Mouse (Mus musculus): Measurements from ENCODE around the gene Mylpf. TPM values are rescaled to one million over a fixed set of nuclear protein-coding genes. Genes with fewer than 3 reads are reported as not detected.
"Not testable (repeated sequence)": the region's sequence is repeated elsewhere in the genome, so short reads cannot be mapped to it uniquely, and the experiment has no call there.

Mylpf gene
- polyA plus RNA-seq, 1 experiment = 5.8 TPM

GRCm38 (mm10) chr7:127231376-127231775 is 22.7 kb downstream of the Mylpf start:
- no peak for DNase-seq (ENCODE audit: low read depth)
- no peak for TF ChIP-seq POLR2A (IDR thresholded peaks at IDR 0.05; ENCODE audit: borderline replicate concordance, extremely low read depth, insufficient read depth, insufficient read length, poor library complexity, severe bottlenecking)
- TF ChIP-seq CTCF (IDR thresholded peaks at IDR 0.05; ENCODE audit: borderline replicate concordance, extremely low read depth, insufficient read depth, insufficient read length) = no peak

GRCm38 (mm10) chr7:127231826-127232621 is 23.3 kb downstream of the Mylpf start:
- TF ChIP-seq CTCF (IDR thresholded peaks at IDR 0.05; ENCODE audit: borderline replicate concordance, extremely low read depth, insufficient read depth, insufficient read length) = no peak
- no peak for TF ChIP-seq POLR2A (IDR thresholded peaks at IDR 0.05; ENCODE audit: borderline replicate concordance, extremely low read depth, insufficient read depth, insufficient read length, poor library complexity, severe bottlenecking)
- peak; percentile 20 for DNase-seq (ENCODE audit: low read depth)

GRCm38 (mm10) chr7:127232622-127233367 is 24.1 kb downstream of the Mylpf start, which contains the start of the genes Zfp553 and Sept1:
Gene Zfp553, plus strand, starts transcription at chr7:127233061.
Gene Sept1, minus strand, starts transcription at chr7:127233130.
- TF ChIP-seq CTCF (IDR thresholded peaks at IDR 0.05; ENCODE audit: borderline replicate concordance, extremely low read depth, insufficient read depth, insufficient read length) (no peak), POLR2A (IDR thresholded peaks at IDR 0.05; ENCODE audit: borderline replicate concordance, extremely low read depth, insufficient read depth, insufficient read length, poor library complexity, severe bottlenecking) (peak; percentile 87)
- DNase-seq (ENCODE audit: low read depth) = peak; percentile 97

GRCm38 (mm10) chr7:127233368-127233749 is 24.7 kb downstream of the Mylpf start:
- TF ChIP-seq POLR2A (IDR thresholded peaks at IDR 0.05; ENCODE audit: borderline replicate concordance, extremely low read depth, insufficient read depth, insufficient read length, poor library complexity, severe bottlenecking) (no peak), CTCF (IDR thresholded peaks at IDR 0.05; ENCODE audit: borderline replicate concordance, extremely low read depth, insufficient read depth, insufficient read length) (no peak)
- peak; percentile 77 for DNase-seq (ENCODE audit: low read depth)

GRCm38 (mm10) chr7:127233765-127234164 is 25.1 kb downstream of the Mylpf start:
- no peak for DNase-seq (ENCODE audit: low read depth)
- TF ChIP-seq POLR2A (IDR thresholded peaks at IDR 0.05; ENCODE audit: borderline replicate concordance, extremely low read depth, insufficient read depth, insufficient read length, poor library complexity, severe bottlenecking) = no peak
- no peak for TF ChIP-seq CTCF (IDR thresholded peaks at IDR 0.05; ENCODE audit: borderline replicate concordance, extremely low read depth, insufficient read depth, insufficient read length)

GRCm38 (mm10) chr7:127234777-127235176 is 26.1 kb downstream of the Mylpf start:
- TF ChIP-seq CTCF (IDR thresholded peaks at IDR 0.05; ENCODE audit: borderline replicate concordance, extremely low read depth, insufficient read depth, insufficient read length) = no peak
- no peak for TF ChIP-seq POLR2A (IDR thresholded peaks at IDR 0.05; ENCODE audit: borderline replicate concordance, extremely low read depth, insufficient read depth, insufficient read length, poor library complexity, severe bottlenecking)
- DNase-seq (ENCODE audit: low read depth) = no peak

GRCm38 (mm10) chr7:127243361-127243867 is 34.7 kb downstream of the Mylpf start:
- TF ChIP-seq POLR2A (IDR thresholded peaks at IDR 0.05; ENCODE audit: borderline replicate concordance, extremely low read depth, insufficient read depth, insufficient read length, poor library complexity, severe bottlenecking) (no peak), CTCF (IDR thresholded peaks at IDR 0.05; ENCODE audit: borderline replicate concordance, extremely low read depth, insufficient read depth, insufficient read length) (no peak)
- DNase-seq (ENCODE audit: low read depth) = no peak

GRCm38 (mm10) chr7:127243870-127244657 is 35.4 kb downstream of the Mylpf start, which contains the start of gene Zfp771:
Gene Zfp771, plus strand, starts transcription at chr7:127244274.
- TF ChIP-seq CTCF (IDR thresholded peaks at IDR 0.05; ENCODE audit: borderline replicate concordance, extremely low read depth, insufficient read depth, insufficient read length) (peak; percentile 9; the same call in 1 of the 2 replicates), POLR2A (IDR thresholded peaks at IDR 0.05; ENCODE audit: borderline replicate concordance, extremely low read depth, insufficient read depth, insufficient read length, poor library complexity, severe bottlenecking) (peak; percentile 87; the same call in 1 of the 2 replicates)
- DNase-seq (ENCODE audit: low read depth) = peak; percentile 97

- DNase-seq (ENCODE audit: low read depth) = no peak
- TF ChIP-seq POLR2A (IDR thresholded peaks at IDR 0.05; ENCODE audit: borderline replicate concordance, extremely low read depth, insufficient read depth, insufficient read length, poor library complexity, severe bottlenecking) (no peak), CTCF (IDR thresholded peaks at IDR 0.05; ENCODE audit: borderline replicate concordance, extremely low read depth, insufficient read depth, insufficient read length) (no peak)
Observed at GRCm38 (mm10) chr7:127244658-127245510, 36.2 kb downstream of the Mylpf start.

- DNase-seq (ENCODE audit: low read depth) = not testable (repeated sequence)
Observed at GRCm38 (mm10) chr7:127250511-127250910, 41.8 kb downstream of the Mylpf start.

All from brain, embryonic 14.5 days (tissue).